Mouse (Mus musculus) spleen, postnatal 36 days (tissue): Measurements from ENCODE around the gene Tm4sf1.

Experiments used
- DNase-seq, 2 experiments: peaks; one replicate each; pipeline ENCODE4 v3.0.0; 2022; ENCODE audit warnings: low spot score in 2 of 2, mixed read lengths in 1 of 2

Tm4sf1 gene

GRCm38 (mm10) chr3:57287854-57288720 is 13.7 kb downstream of the Tm4sf1 start:
- DNase-seq = no peak

GRCm38 (mm10) chr3:57287438-57287837 is 14.3 kb downstream of the Tm4sf1 start:
- DNase-seq = no peak

- no peak for DNase-seq
Observed at GRCm38 (mm10) chr3:57278225-57278624, 23.6 kb downstream of the Tm4sf1 start.

GRCm38 (mm10) chr3:57277453-57277852 is 24.3 kb downstream of the Tm4sf1 start:
- no peak for DNase-seq

DNA sequence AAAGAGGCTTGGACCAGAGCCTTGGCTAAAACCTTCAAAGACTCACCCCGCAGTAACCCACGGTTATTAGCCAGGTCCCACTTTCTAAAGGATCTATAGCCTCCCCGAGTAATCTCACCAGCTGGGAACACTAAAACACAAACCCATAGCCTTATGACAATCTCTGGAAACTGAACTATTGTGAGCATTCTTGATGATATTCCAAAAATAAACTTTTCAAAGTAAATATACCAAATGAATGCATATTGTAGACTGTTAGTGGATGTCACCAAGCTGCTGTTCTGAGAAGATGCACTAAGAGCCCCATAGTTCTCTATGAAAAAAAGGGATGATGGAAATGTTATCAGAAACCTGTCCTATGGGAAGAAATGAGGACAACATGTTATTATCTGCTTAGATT is 25.0 kb downstream of the Tm4sf1 start:
- no peak for DNase-seq

- no peak for DNase-seq
Observed at GRCm38 (mm10) chr3:57268994-57269393, 32.8 kb downstream of the Tm4sf1 start.

DNA sequence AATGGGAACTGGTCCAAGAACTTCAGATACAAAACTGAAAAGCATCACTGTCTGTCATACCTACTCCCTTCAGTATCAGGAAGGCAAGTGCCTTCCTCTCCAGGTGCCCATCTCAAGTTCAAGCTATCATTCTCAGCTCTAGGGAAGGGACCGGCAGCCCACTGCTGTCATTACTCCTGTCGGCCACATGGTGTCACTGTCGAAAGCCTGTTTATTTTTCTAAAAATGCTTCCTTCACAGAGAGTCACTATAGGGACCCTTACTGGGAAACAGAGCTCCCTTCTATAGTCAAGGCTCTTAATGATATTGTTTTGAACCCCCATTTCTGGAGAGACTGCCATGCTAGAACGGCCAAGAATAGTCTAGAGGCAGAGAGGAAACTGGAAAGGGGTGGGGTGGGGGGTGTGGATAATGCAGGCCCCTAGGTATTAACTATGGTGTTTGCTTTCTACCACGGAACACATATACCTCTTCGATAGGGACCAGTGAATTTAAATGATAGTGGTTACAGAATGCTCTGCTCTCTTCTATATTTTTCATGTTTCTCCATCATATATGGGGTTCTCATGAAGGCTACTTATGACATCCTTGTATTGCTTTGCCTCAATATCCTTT is 34.1 kb downstream of the Tm4sf1 start:
- DNase-seq = no peak

- DNase-seq = no peak
Observed at GRCm38 (mm10) chr3:57253041-57253440, 48.7 kb downstream of the Tm4sf1 start.

DNA sequence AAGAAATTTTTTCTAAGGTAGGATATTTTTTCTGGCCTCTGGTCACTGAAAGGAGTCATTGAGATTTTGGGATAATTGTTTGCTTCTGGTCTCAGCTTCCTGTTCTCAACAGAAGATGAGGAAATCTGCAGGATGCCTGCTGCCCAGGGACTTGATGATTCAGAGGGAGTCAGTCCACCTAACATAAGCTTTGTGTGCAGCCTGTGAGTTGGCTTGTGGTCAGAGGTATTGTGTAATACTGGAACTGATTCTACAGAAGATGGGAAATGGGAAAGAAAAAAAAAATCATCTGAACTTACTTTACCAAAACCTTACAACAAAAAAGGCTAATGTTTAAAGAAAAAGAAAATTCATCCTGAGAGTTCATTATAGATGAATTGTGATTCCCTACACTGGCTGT is 49.2 kb downstream of the Tm4sf1 start:
- no peak for DNase-seq

DNA sequence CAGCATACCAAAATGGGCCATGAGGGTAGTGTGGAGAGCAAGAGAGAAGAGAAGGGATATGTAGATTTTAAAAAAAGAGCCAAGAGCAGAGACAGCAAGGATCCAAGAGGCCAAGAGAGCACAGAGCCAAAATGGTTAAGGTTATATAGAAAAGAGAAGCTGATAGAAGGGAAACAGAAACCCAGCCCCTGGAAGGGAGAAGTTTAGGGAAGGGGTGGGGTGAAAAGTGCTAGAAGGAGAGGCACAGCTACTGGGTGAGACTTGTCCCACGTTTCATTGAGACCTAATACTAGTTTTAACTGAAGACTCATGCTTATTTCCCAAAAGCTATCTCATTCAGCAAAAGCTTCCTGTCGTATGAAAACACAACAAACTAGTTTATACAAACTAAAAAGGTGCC is 56.5 kb downstream of the Tm4sf1 start:
- no peak for DNase-seq
